Comparison of ENCODE assay signal across 9 mouse cellular contexts in genomic region chr8:105634771-105635458, GRCm38 (mm10). TPM values are rescaled to one million over a fixed set of nuclear protein-coding genes. Genes with fewer than 3 reads are reported as not detected.
DNase-seq lines count a peak whose midpoint lies in the region; ATAC-seq and TF ChIP-seq lines count a peak whose summit lies in the region.
"Had no signal": no experiment of that assay in that cellular context is flagged by ENCODE, and none has a peak within 500 bp of the region (broad histone marks: within the 10 kb centered on the region; RNA-seq: fewer than 3 reads in every experiment).

No protein-coding gene starts in this region.

- H3K27ac ChIP-seq in lung, embryonic 15.5 days: peak overlapping the region; percentile 100; the same call in 1 of the 2 replicates
- H3K27ac ChIP-seq in embryonic fibroblast, embryonic 13.5 days (ENCODE audit: insufficient read depth, low read length): no peak overlapping the region
- no peak overlapping the region for H3K27ac ChIP-seq in limb, embryonic 13.5 days
- no peak overlapping the region for H3K27ac ChIP-seq in stomach, embryonic 15.5 days

- peak overlapping the region; percentile 64; the same call in 1 of the 2 replicates for H3K4me3 ChIP-seq in lung, embryonic 15.5 days
- peak overlapping the region; percentile 82; the same call in 1 of the 2 replicates for H3K4me3 ChIP-seq in embryonic fibroblast, embryonic 13.5 days (ENCODE audit: insufficient read depth, low read length)
- peak overlapping the region; percentile 89 for H3K4me3 ChIP-seq in limb, embryonic 13.5 days
- H3K4me3 ChIP-seq in stomach, embryonic 15.5 days (replicated peaks): peak overlapping the region; percentile 89

- H3K9ac ChIP-seq in lung, embryonic 15.5 days: peak overlapping the region; percentile 67; the same call in 1 of the 2 replicates
- peak overlapping the region; percentile 99; the same call in 1 of the 2 replicates for H3K9ac ChIP-seq in limb, embryonic 13.5 days
- no peak overlapping the region for H3K9ac ChIP-seq in stomach, embryonic 15.5 days

- no peaks in the 10 kb centered on the region for H3K9me3 ChIP-seq in lung, embryonic 15.5 days
- no peaks in the 10 kb centered on the region for H3K9me3 ChIP-seq in limb, embryonic 13.5 days
- H3K9me3 ChIP-seq in stomach, embryonic 15.5 days: no peaks in the 10 kb centered on the region

- no peak for ATAC-seq in lung, embryonic 15.5 days (ENCODE audit: borderline replicate concordance, extremely low read depth, low FRiP score, low TSS enrichment)
- no peak for ATAC-seq in limb, embryonic 13.5 days (ENCODE audit: low FRiP score, low read depth)
- no peak for ATAC-seq in stomach, embryonic 15.5 days (ENCODE audit: insufficient read depth, low FRiP score, low read depth)

- TF ChIP-seq POLR2A in embryonic fibroblast, embryonic 13.5 days (IDR thresholded peaks at IDR 0.05; ENCODE audit: low read depth, low read length): no peak

- DNase-seq in lung, postnatal 25 days (ENCODE audit: low spot score): no peak
- DNase-seq in cerebellum, adult 9-10 months: no peak
- no peak for DNase-seq in retina, postnatal 1 day
- no peak for DNase-seq in left cerebral cortex, postnatal 4 days

- 90% methylated on average over 2 of the region's 2 CpGs for WGBS in lung, embryonic 15.5 days
- WGBS in limb, embryonic 13.5 days: 86% methylated on average over 2 of the region's 2 CpGs
- 76% methylated on average over 2 of the region's 2 CpGs for WGBS in stomach, embryonic 15.5 days

- peak overlapping the region; percentile 71 for H3K4me2 ChIP-seq in lung, embryonic 15.5 days
- H3K4me2 ChIP-seq in limb, embryonic 13.5 days (replicated peaks): peak overlapping the region; percentile 86
- peak overlapping the region; percentile 92 for H3K4me2 ChIP-seq in stomach, embryonic 15.5 days

- peaks cover 25% of the 10 kb centered on the region for H3K4me1 ChIP-seq in lung, embryonic 15.5 days
- H3K4me1 ChIP-seq in embryonic fibroblast, embryonic 13.5 days (ENCODE audit: control insufficient read depth, insufficient read depth, low read length): peaks cover 13% of the 10 kb centered on the region
- H3K4me1 ChIP-seq in limb, embryonic 13.5 days: peaks cover 24% of the 10 kb centered on the region
- H3K4me1 ChIP-seq in stomach, embryonic 15.5 days: peaks cover 19% of the 10 kb centered on the region

- H3K27me3 ChIP-seq in lung, embryonic 15.5 days: no peaks in the 10 kb centered on the region
- H3K27me3 ChIP-seq in limb, embryonic 13.5 days: no peaks in the 10 kb centered on the region
- H3K27me3 ChIP-seq in stomach, embryonic 15.5 days (replicated peaks): no peaks in the 10 kb centered on the region

- TF ChIP-seq CTCF in embryonic fibroblast, embryonic 13.5 days (IDR thresholded peaks at IDR 0.05; ENCODE audit: borderline replicate concordance, insufficient read depth, low read length): no peak

- no peaks in the 10 kb centered on the region for H3K36me3 ChIP-seq in lung, embryonic 15.5 days
- H3K36me3 ChIP-seq in limb, embryonic 13.5 days: no peaks in the 10 kb centered on the region
- no peaks in the 10 kb centered on the region for H3K36me3 ChIP-seq in stomach, embryonic 15.5 days

- intact Hi-C loops in left cerebral cortex, postnatal 4 days (cut with DNase I): no loop called here

RNA-seq across cellular contexts. Expression of gene Ctcf, which starts 1.5 kb away (rescaled TPM):
- polyA plus RNA-seq in lung, embryonic 15.5 days (2015; fragmentation: Nextera tagmentation; extraction: Ambion mirVana): 131 and 140 TPM in 2 replicates
- 55.2 and 69.7 TPM in 2 replicates for polyA plus RNA-seq in embryonic fibroblast, embryonic 13.5 days (2011; ENCODE audit: insufficient read length, low read depth, missing spikeins)
- 140 and 142 TPM in 2 replicates for polyA plus RNA-seq in limb, embryonic 13.5 days (2015; fragmentation: Nextera tagmentation; extraction: Ambion mirVana)
- polyA plus RNA-seq in stomach, embryonic 15.5 days (2015; fragmentation: Nextera tagmentation; extraction: Ambion mirVana): 109 and 112 TPM in 2 replicates
- total RNA-seq in left cerebral cortex, postnatal 4 days (2021): 10 to 100 TPM; 80.8 to 82.2 TPM

RNA-seq across cellular contexts. Expression of gene Agrp, which starts 2.3 kb away (rescaled TPM):
- polyA plus RNA-seq in lung, embryonic 15.5 days (2015; fragmentation: Nextera tagmentation; extraction: Ambion mirVana): 0.69 and 0.79 TPM in 2 replicates
- polyA plus RNA-seq in embryonic fibroblast, embryonic 13.5 days (2011; ENCODE audit: insufficient read length, low read depth, missing spikeins): not detected in 2 replicates
- 1.9 and 2.0 TPM in 2 replicates for polyA plus RNA-seq in limb, embryonic 13.5 days (2015; fragmentation: Nextera tagmentation; extraction: Ambion mirVana)
- 0.77 and 1.1 TPM in 2 replicates for polyA plus RNA-seq in stomach, embryonic 15.5 days (2015; fragmentation: Nextera tagmentation; extraction: Ambion mirVana)
- not detected for total RNA-seq in left cerebral cortex, postnatal 4 days (2021)
- total RNA-seq: hematopoietic stem cell, adult 5-6 weeks had no signal

RNA-seq across cellular contexts. Expression of gene Ripor1, which starts 29.9 kb away (rescaled TPM):
- polyA plus RNA-seq in lung, embryonic 15.5 days (2015; fragmentation: Nextera tagmentation; extraction: Ambion mirVana): 30.6 and 34.1 TPM in 2 replicates
- polyA plus RNA-seq in embryonic fibroblast, embryonic 13.5 days (2011; ENCODE audit: insufficient read length, low read depth, missing spikeins): 31.7 and 40.8 TPM in 2 replicates
- 20.1 and 20.2 TPM in 2 replicates for polyA plus RNA-seq in limb, embryonic 13.5 days (2015; fragmentation: Nextera tagmentation; extraction: Ambion mirVana)
- 21.0 and 23.4 TPM in 2 replicates for polyA plus RNA-seq in stomach, embryonic 15.5 days (2015; fragmentation: Nextera tagmentation; extraction: Ambion mirVana)
- 10 to 100 TPM; 70.0 to 70.6 TPM for total RNA-seq in left cerebral cortex, postnatal 4 days (2021)

RNA-seq across cellular contexts. Expression of gene Carmil2, which starts 51.2 kb away (rescaled TPM):
- polyA plus RNA-seq in lung, embryonic 15.5 days (2015; fragmentation: Nextera tagmentation; extraction: Ambion mirVana): 0.77 and 1.4 TPM in 2 replicates
- polyA plus RNA-seq in embryonic fibroblast, embryonic 13.5 days (2011; ENCODE audit: insufficient read length, low read depth, missing spikeins): 0.42 and 0.58 TPM in 2 replicates
- 0.55 and 0.77 TPM in 2 replicates for polyA plus RNA-seq in limb, embryonic 13.5 days (2015; fragmentation: Nextera tagmentation; extraction: Ambion mirVana)
- 1.2 and 1.4 TPM in 2 replicates for polyA plus RNA-seq in stomach, embryonic 15.5 days (2015; fragmentation: Nextera tagmentation; extraction: Ambion mirVana)
- total RNA-seq in left cerebral cortex, postnatal 4 days (2021): 10 to 100 TPM; 39.4 to 40.8 TPM
